Mouse (Mus musculus) bone marrow, adult 2 months (tissue): ENCODE measurements at regions not wholly inside any gene's neighbourhood (a gene's known extent, or its start where the extent isn't known, plus 50 kb on each side); places are given as distances from the start of the nearest gene placed in this dataset.

Experiments used
- CTCF ChIP-seq: fragments of 200-500 bp; IDR thresholded peaks from 2 replicates; pipeline ENCODE4 v1.5.1; 2011; ENCODE audit warnings: low read length, control low read depth; ENCODE audit not compliant: control insufficient read depth, insufficient read depth
- POLR2A ChIP-seq: fragments of 200-500 bp; IDR thresholded peaks from 2 replicates; pipeline ENCODE4 v1.6.1; 2011; ENCODE audit warnings: low read depth, mild to moderate bottlenecking, control low read depth, low read length, borderline replicate concordance; ENCODE audit not compliant: control insufficient read depth

GRCm38 (mm10) chr2:167756721-167757120, 67.1 kb upstream of the Tmem189 start:
- no peak for TF ChIP-seq CTCF
- TF ChIP-seq POLR2A, result no peak
